In genomic region chr7:39596403-39596802, GRCm38 (mm10) we compare ENCODE assay signal across 16 mouse cellular contexts.
A peak's percentile ranks its signal among the peaks of the same experiment; 100 is the strongest.
DNase-seq lines count a peak whose midpoint lies in the region; ATAC-seq and TF ChIP-seq lines count a peak whose summit lies in the region.
"Had no signal": no experiment of that assay in that cellular context is flagged by ENCODE, and none has a peak within 500 bp of the region (broad histone marks: within the 10 kb centered on the region; RNA-seq: fewer than 3 reads in every experiment).

No protein-coding gene starts in this region.

- H3K27me3 ChIP-seq in intestine, postnatal 0 days (replicated peaks; ENCODE audit: control insufficient read depth, insufficient read depth, low read length) = no peaks in the 10 kb centered on the region
- no peaks in the 10 kb centered on the region for H3K27me3 ChIP-seq in intestine, embryonic 16.5 days (replicated peaks; ENCODE audit: control insufficient read depth, insufficient read depth, low read length)
- H3K27me3 ChIP-seq in midbrain, embryonic 14.5 days (ENCODE audit: control insufficient read depth, insufficient read depth, low read length) = no peaks in the 10 kb centered on the region
- H3K27me3 ChIP-seq in midbrain, embryonic 16.5 days (ENCODE audit: control insufficient read depth, insufficient read depth, low read depth, low read length) = no peaks in the 10 kb centered on the region
- H3K27me3 ChIP-seq in splenic B cell, adult 2 months (ENCODE audit: control insufficient read depth, insufficient read depth, low read length, poor library complexity, severe bottlenecking) = no peaks in the 10 kb centered on the region
- H3K27me3 ChIP-seq: hindbrain, embryonic 13.5 days; kidney, embryonic 15.5 days; liver, embryonic 13.5 days had no signal

- peak; percentile 35 for DNase-seq in midbrain, embryonic 14.5 days
- DNase-seq in splenic B cell, adult 2 months (ENCODE audit: low read depth, low spot score) = peak; percentile 36
- no peak for DNase-seq in adrenal gland, postnatal 14 days
- DNase-seq in cerebellum, adult 8-10 months = no peak
- DNase-seq: adrenal gland, adult 2 months; cerebellum, postnatal 14 days; gastrocnemius, postnatal 10 days; left cerebral cortex, postnatal 4 days; liver, embryonic 13.5 days had no signal

- H3K27ac ChIP-seq in intestine, postnatal 0 days (ENCODE audit: low read depth, low read length) = no peak overlapping the region
- no peak overlapping the region for H3K27ac ChIP-seq in intestine, embryonic 16.5 days (ENCODE audit: low read length)
- no peak overlapping the region for H3K27ac ChIP-seq in midbrain, embryonic 14.5 days (replicated peaks; ENCODE audit: low read depth, low read length)
- no peak overlapping the region for H3K27ac ChIP-seq in midbrain, embryonic 16.5 days (ENCODE audit: low read length)
- H3K27ac ChIP-seq: hindbrain, embryonic 13.5 days; kidney, embryonic 15.5 days; liver, embryonic 13.5 days had no signal

- H3K9me3 ChIP-seq in intestine, postnatal 0 days (ENCODE audit: control insufficient read depth) = no peaks in the 10 kb centered on the region
- H3K9me3 ChIP-seq in intestine, embryonic 16.5 days (ENCODE audit: control insufficient read depth, low read length) = no peaks in the 10 kb centered on the region
- H3K9me3 ChIP-seq in midbrain, embryonic 14.5 days (ENCODE audit: control insufficient read depth, low read length) = no peaks in the 10 kb centered on the region
- no peaks in the 10 kb centered on the region for H3K9me3 ChIP-seq in midbrain, embryonic 16.5 days (replicated peaks; ENCODE audit: control insufficient read depth, low read length, poor library complexity, severe bottlenecking)
- H3K9me3 ChIP-seq: hindbrain, embryonic 13.5 days; kidney, embryonic 15.5 days; liver, embryonic 13.5 days had no signal

- no peak for ATAC-seq in intestine, postnatal 0 days
- no peak for ATAC-seq in intestine, embryonic 16.5 days
- ATAC-seq in midbrain, embryonic 14.5 days (ENCODE audit: low FRiP score, low TSS enrichment) = no peak
- no peak for ATAC-seq in midbrain, embryonic 16.5 days
- ATAC-seq in common myeloid progenitor, adult 5-6 weeks (replicated peaks; ENCODE audit: low read depth, poor library complexity, severe bottlenecking) = peak; percentile 62; the same call in 1 of the 2 replicates

- TF ChIP-seq CTCF in intestine, postnatal 0 days (IDR thresholded peaks at IDR 0.05; ENCODE audit: low read depth) = peak; percentile 33

- H3K4me2 ChIP-seq in intestine, postnatal 0 days (replicated peaks; ENCODE audit: low read depth) = no peak overlapping the region
- H3K4me2 ChIP-seq in intestine, embryonic 16.5 days (ENCODE audit: low read depth, low read length) = no peak overlapping the region
- H3K4me2 ChIP-seq in midbrain, embryonic 14.5 days (ENCODE audit: low read length) = no peak overlapping the region
- no peak overlapping the region for H3K4me2 ChIP-seq in midbrain, embryonic 16.5 days (ENCODE audit: low read length)
- H3K4me2 ChIP-seq: heart, embryonic 11.5 days; hindbrain, embryonic 13.5 days; kidney, embryonic 15.5 days; liver, embryonic 13.5 days had no signal

- H3K9ac ChIP-seq in intestine, postnatal 0 days (ENCODE audit: low read depth, low read length) = no peak overlapping the region
- no peak overlapping the region for H3K9ac ChIP-seq in intestine, embryonic 16.5 days (ENCODE audit: low read depth, low read length)
- H3K9ac ChIP-seq in midbrain, embryonic 14.5 days (replicated peaks; ENCODE audit: low read length) = no peak overlapping the region
- H3K9ac ChIP-seq in midbrain, embryonic 16.5 days (ENCODE audit: low read depth, low read length) = no peak overlapping the region
- H3K9ac ChIP-seq: hindbrain, embryonic 13.5 days; kidney, embryonic 15.5 days; liver, embryonic 13.5 days had no signal

- no peaks in the 10 kb centered on the region for H3K4me1 ChIP-seq in intestine, postnatal 0 days (replicated peaks; ENCODE audit: control insufficient read depth, insufficient read depth, low read length)
- H3K4me1 ChIP-seq in intestine, embryonic 16.5 days (ENCODE audit: control insufficient read depth, insufficient read depth, low read length) = no peaks in the 10 kb centered on the region
- H3K4me1 ChIP-seq in midbrain, embryonic 14.5 days (ENCODE audit: control insufficient read depth, insufficient read depth, low read length) = no peaks in the 10 kb centered on the region
- H3K4me1 ChIP-seq in midbrain, embryonic 16.5 days (ENCODE audit: control insufficient read depth, insufficient read depth, low read length) = no peaks in the 10 kb centered on the region
- H3K4me1 ChIP-seq: hindbrain, embryonic 13.5 days; kidney, embryonic 15.5 days; liver, embryonic 13.5 days had no signal

- H3K36me3 ChIP-seq in intestine, postnatal 0 days (ENCODE audit: control insufficient read depth, insufficient read depth) = no peaks in the 10 kb centered on the region
- H3K36me3 ChIP-seq in intestine, embryonic 16.5 days (ENCODE audit: control insufficient read depth, insufficient read depth, low read length) = no peaks in the 10 kb centered on the region
- H3K36me3 ChIP-seq in midbrain, embryonic 14.5 days (ENCODE audit: control insufficient read depth, insufficient read depth, low read length) = no peaks in the 10 kb centered on the region
- H3K36me3 ChIP-seq in midbrain, embryonic 16.5 days (ENCODE audit: control insufficient read depth, insufficient read depth, low read length) = no peaks in the 10 kb centered on the region
- no peaks in the 10 kb centered on the region for H3K36me3 ChIP-seq in splenic B cell, adult 2 months (ENCODE audit: control insufficient read depth, insufficient read depth, low read length, poor library complexity, severe bottlenecking)
- H3K36me3 ChIP-seq: hindbrain, embryonic 13.5 days; kidney, embryonic 15.5 days; liver, embryonic 13.5 days had no signal

- no peak overlapping the region for H3K4me3 ChIP-seq in intestine, postnatal 0 days (ENCODE audit: low read depth, low read length)
- H3K4me3 ChIP-seq in intestine, embryonic 16.5 days (ENCODE audit: low read length) = no peak overlapping the region
- no peak overlapping the region for H3K4me3 ChIP-seq in midbrain, embryonic 14.5 days (replicated peaks; ENCODE audit: low read depth, low read length)
- H3K4me3 ChIP-seq in midbrain, embryonic 16.5 days (ENCODE audit: low read depth, low read length) = no peak overlapping the region
- H3K4me3 ChIP-seq: hindbrain, embryonic 13.5 days; kidney, embryonic 15.5 days; liver, embryonic 13.5 days had no signal

Comparison
In these comparisons a context has a peak if more than half of its experiments do, and no peak if none do; other contexts are left out.
1. DNase-seq: peak in midbrain, embryonic 14.5 days (single experiment) and splenic B cell, adult 2 months (single experiment); none in adrenal gland, postnatal 14 days (single experiment) and cerebellum, adult 8-10 months (single experiment).